Mouse (Mus musculus) E14TG2a.4 (cell line): ENCODE results near the gene Megf11.

Source experiments
- H3K27me3 ChIP-seq: 2 replicates; pipeline ENCODE4 v1.6.1; 2014; ENCODE audit warnings: low read length, control low read depth; ENCODE audit not compliant: insufficient read depth
- H3K36me3 ChIP-seq: 2 replicates; pipeline ENCODE4 v1.6.1; 2014; ENCODE audit warnings: low read length, control low read depth; ENCODE audit not compliant: insufficient read depth
- H3K4me1 ChIP-seq: replicated peaks from 2 replicates; pipeline ENCODE4 v1.6.1; 2014; ENCODE audit warnings: low read depth, low read length, control low read depth
- H3K4me3 ChIP-seq: replicated peaks from 2 replicates; pipeline ENCODE4 v1.5.1; 2014; ENCODE audit warnings: mild to moderate bottlenecking, low read length
- H3K9me3 ChIP-seq: 2 replicates; pipeline ENCODE4 v1.6.1; 2014; ENCODE audit warnings: low read length, control low read depth
- CTCF ChIP-seq: conservative IDR thresholded peaks from 2 replicates; pipeline ENCODE4 v1.5.1; 2014; ENCODE audit warnings: low read length
- NANOG ChIP-seq: IDR thresholded peaks from 2 replicates; pipeline ENCODE4 v1.6.1; 2014; ENCODE audit warnings: borderline replicate concordance, low read length, mixed read lengths
- POU5F1 ChIP-seq: IDR thresholded peaks from 2 replicates; pipeline ENCODE4 v1.6.1; 2014; ENCODE audit warnings: low read length, borderline replicate concordance

Gene Megf11

GRCm38 (mm10) chr9:64564315-64564767 is 178.9 kb downstream of the Megf11 start:
- TF ChIP-seq CTCF (no peak), NANOG (no peak), POU5F1 (no peak)
- peaks cover 11% of the 10 kb centered on the region for H3K9me3 ChIP-seq
- peaks cover 24% of the 10 kb centered on the region for H3K4me1 ChIP-seq
- H3K4me3 ChIP-seq = no peak overlapping the region
- H3K27me3 ChIP-seq = peaks cover 7% of the 10 kb centered on the region; the same call in 1 of the 2 replicates
- H3K36me3 ChIP-seq = no peaks in the 10 kb centered on the region

- Histone ChIP-seq H3K27me3 (peaks cover 7% of the 10 kb centered on the region; the same call in 1 of the 2 replicates), H3K9me3 (peaks cover 11% of the 10 kb centered on the region), H3K4me3 (no peak overlapping the region), H3K4me1 (peaks cover 38% of the 10 kb centered on the region), H3K36me3 (no peaks in the 10 kb centered on the region)
- TF ChIP-seq POU5F1 = no peak
- TF ChIP-seq NANOG = no peak
- no peak for TF ChIP-seq CTCF
Measured at GRCm38 (mm10) chr9:64565915-64566314, 180.5 kb downstream of the Megf11 start.

GRCm38 (mm10) chr9:64566376-64566775 is 180.9 kb downstream of the Megf11 start:
- TF ChIP-seq CTCF (no peak), NANOG (no peak), POU5F1 (no peak)
- Histone ChIP-seq H3K36me3 (no peaks in the 10 kb centered on the region), H3K4me3 (no peak overlapping the region), H3K27me3 (peaks cover 8% of the 10 kb centered on the region; the same call in 1 of the 2 replicates), H3K4me1 (peaks cover 41% of the 10 kb centered on the region), H3K9me3 (peaks cover 11% of the 10 kb centered on the region)

- Histone ChIP-seq H3K4me1 (peaks cover 41% of the 10 kb centered on the region), H3K36me3 (no peaks in the 10 kb centered on the region), H3K9me3 (peaks cover 9% of the 10 kb centered on the region), H3K27me3 (peaks cover 12% of the 10 kb centered on the region; the same call in 1 of the 2 replicates), H3K4me3 (no peak overlapping the region)
- TF ChIP-seq POU5F1 (no peak), NANOG (no peak), CTCF (no peak)
Measured at GRCm38 (mm10) chr9:64567482-64567881, 182.1 kb downstream of the Megf11 start.

- Histone ChIP-seq H3K27me3 (peaks cover 12% of the 10 kb centered on the region; the same call in 1 of the 2 replicates), H3K9me3 (no peaks in the 10 kb centered on the region), H3K4me1 (peaks cover 41% of the 10 kb centered on the region), H3K36me3 (no peaks in the 10 kb centered on the region), H3K4me3 (no peak overlapping the region)
- TF ChIP-seq POU5F1 (no peak), CTCF (no peak), NANOG (no peak)
Measured at GRCm38 (mm10) chr9:64568467-64569260, 183.2 kb downstream of the Megf11 start.

- peaks cover 12% of the 10 kb centered on the region; the same call in 1 of the 2 replicates for H3K27me3 ChIP-seq
- H3K9me3 ChIP-seq = peaks cover 4% of the 10 kb centered on the region; the same call in 1 of the 2 replicates
- H3K4me1 ChIP-seq = peaks cover 29% of the 10 kb centered on the region
- TF ChIP-seq CTCF (no peak), NANOG (0 out of 2 replicates have a peak, but pooled peaks have one; percentile 36)
- no peak overlapping the region for H3K4me3 ChIP-seq
- no peaks in the 10 kb centered on the region for H3K36me3 ChIP-seq
Measured at GRCm38 (mm10) chr9:64570448-64570847, 185.0 kb downstream of the Megf11 start.

- no peaks in the 10 kb centered on the region for H3K36me3 ChIP-seq
- no peak overlapping the region for H3K4me3 ChIP-seq
- peaks cover 29% of the 10 kb centered on the region for H3K4me1 ChIP-seq
- peaks cover 12% of the 10 kb centered on the region; the same call in 1 of the 2 replicates for H3K27me3 ChIP-seq
- TF ChIP-seq CTCF = no peak
- TF ChIP-seq NANOG = no peak
- no peak for TF ChIP-seq POU5F1
- H3K9me3 ChIP-seq = peaks cover 4% of the 10 kb centered on the region; the same call in 1 of the 2 replicates
Measured at GRCm38 (mm10) chr9:64571091-64571490, 185.7 kb downstream of the Megf11 start.

- no peak overlapping the region for H3K4me3 ChIP-seq
- peaks cover 8% of the 10 kb centered on the region; the same call in 1 of the 2 replicates for H3K27me3 ChIP-seq
- TF ChIP-seq NANOG (no peak), CTCF (no peak), POU5F1 (no peak)
Measured at GRCm38 (mm10) chr9:64572629-64573190, 187.3 kb downstream of the Megf11 start.

More at GRCm38 (mm10) chr9:64572629-64573190, 187.3 kb downstream of the Megf11 start:
- no peaks in the 10 kb centered on the region for H3K36me3 ChIP-seq
- H3K4me1 ChIP-seq = peaks cover 29% of the 10 kb centered on the region
- H3K9me3 ChIP-seq = peaks cover 4% of the 10 kb centered on the region; the same call in 1 of the 2 replicates
